25 mouse cellular contexts compared by ENCODE assay signal in the genomic region with DNA sequence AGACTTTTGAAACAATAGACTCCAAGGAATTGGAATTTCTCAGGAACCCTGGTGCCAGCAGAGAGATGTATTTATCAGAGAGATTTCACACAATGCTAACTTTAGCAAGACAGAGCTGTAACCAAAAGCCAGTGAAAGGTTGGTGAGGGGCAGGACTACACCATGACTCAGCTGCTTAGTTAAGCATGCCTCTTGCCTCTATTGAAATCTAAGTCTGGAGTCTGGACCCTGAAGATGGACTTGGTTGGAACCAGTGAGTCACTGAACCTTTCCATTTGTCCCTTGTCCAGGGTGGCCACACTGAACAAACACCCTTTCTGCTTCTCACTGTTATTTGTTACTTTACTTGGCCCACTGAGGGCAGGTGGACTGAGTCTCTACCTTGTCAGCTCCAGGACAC. TPM values are rescaled to one million over a fixed set of nuclear protein-coding genes. Genes with fewer than 3 reads are reported as not detected.
DNase-seq lines count a peak whose midpoint lies in the region; ATAC-seq and TF ChIP-seq lines count a peak whose summit lies in the region.
"Had no signal": no experiment of that assay in that cellular context is flagged by ENCODE, and none has a peak within 500 bp of the region (broad histone marks: within the 10 kb centered on the region; RNA-seq: fewer than 3 reads in every experiment).

No protein-coding gene starts in this region.

- no peak for TF ChIP-seq CTCF in testis, adult 2 months (IDR thresholded peaks at IDR 0.05; ENCODE audit: control insufficient read depth, insufficient read depth, insufficient replicate concordance, low read depth, low read length)

- DNase-seq in gastrocnemius, adult 18-20 months (ENCODE audit: low spot score): peak; percentile 37
- no peak for DNase-seq in gastrocnemius, postnatal 36 days
- no peak for DNase-seq in testis, postnatal 14 days (ENCODE audit: low spot score)
- DNase-seq in adrenal gland, adult 18-20 months (ENCODE audit: low spot score in 2 of 2): no peak
- DNase-seq: adrenal gland, postnatal 14 days; cerebellum, adult 8-10 months; forebrain, postnatal 0 days; heart, postnatal 4 days; kidney, postnatal 10 days; liver; liver, postnatal 0 days; lung, postnatal 10 days; right cerebral cortex, postnatal 14 days; spleen, adult 18-20 months; thymus, postnatal 25 days had no signal

- H3K9ac ChIP-seq in heart, embryonic 11.5 days (ENCODE audit: low read depth, low read length): no peak overlapping the region
- H3K9ac ChIP-seq: forebrain, postnatal 0 days; hindbrain, embryonic 14.5 days; liver, postnatal 0 days had no signal

- no peaks in the 10 kb centered on the region for H3K9me3 ChIP-seq in heart, embryonic 11.5 days (replicated peaks; ENCODE audit: control insufficient read depth, low read length)
- H3K9me3 ChIP-seq: limb, embryonic 10.5 days had no signal

- peaks cover 2% of the 10 kb centered on the region for H3K4me1 ChIP-seq in testis, adult 2 months (ENCODE audit: control insufficient read depth, insufficient read depth, low read length)
- peaks cover 11% of the 10 kb centered on the region; the same call in 1 of the 2 replicates for H3K4me1 ChIP-seq in heart, embryonic 11.5 days (ENCODE audit: control insufficient read depth, insufficient read depth, low read length)

- no peak overlapping the region for H3ac ChIP-seq in myocyte (ENCODE audit: control insufficient read depth, insufficient read length)

- H3K79me2 ChIP-seq in myocyte (ENCODE audit: control insufficient read depth, insufficient read depth): peaks cover 18% of the 10 kb centered on the region

- no peak overlapping the region for H3K4me3 ChIP-seq in testis, adult 2 months (ENCODE audit: control insufficient read depth, low read depth, low read length)
- no peak overlapping the region for H3K4me3 ChIP-seq in myocyte
- no peak overlapping the region for H3K4me3 ChIP-seq in heart, embryonic 11.5 days (ENCODE audit: low read depth, low read length)
- H3K4me3 ChIP-seq: limb, embryonic 10.5 days had no signal

- H3K27ac ChIP-seq in testis, adult 2 months (ENCODE audit: control insufficient read depth, insufficient read depth, low read depth, low read length): peak overlapping the region; percentile 14; the same call in 1 of the 2 replicates
- no peak overlapping the region for H3K27ac ChIP-seq in heart, embryonic 11.5 days (ENCODE audit: low read depth, low read length)
- H3K27ac ChIP-seq: hindbrain, embryonic 14.5 days; limb, embryonic 10.5 days had no signal

- H3K27me3 ChIP-seq in testis, adult 2 months (ENCODE audit: control insufficient read depth, insufficient read depth, low read length): no peaks in the 10 kb centered on the region
- no peaks in the 10 kb centered on the region for H3K27me3 ChIP-seq in myocyte (ENCODE audit: control insufficient read depth, insufficient read depth, insufficient read length)
- no peaks in the 10 kb centered on the region for H3K27me3 ChIP-seq in heart, embryonic 11.5 days (ENCODE audit: control insufficient read depth, insufficient read depth, low read length)

- ATAC-seq in heart, embryonic 11.5 days (replicated peaks; ENCODE audit: insufficient number of reproducible peaks, low FRiP score, low TSS enrichment): no peak
- ATAC-seq: activated CD4-positive, CD25-positive, alpha-beta regulatory T cell, adult 4 months; forebrain, postnatal 0 days; intestine, embryonic 16.5 days; liver, postnatal 0 days had no signal

- no peak for TF ChIP-seq POLR2A in testis, adult 2 months (IDR thresholded peaks at IDR 0.05; ENCODE audit: control insufficient read depth, low read depth, low read length)
- TF ChIP-seq POLR2A in myocyte (IDR thresholded peaks at IDR 0.05; ENCODE audit: insufficient read length, low read depth): no peak

- intact Hi-C loops in gastrocnemius, postnatal 36 days (cut with DNase I): no loop called here

- H3K36me3 ChIP-seq in testis, adult 2 months (ENCODE audit: control insufficient read depth, insufficient read depth, low read length): no peaks in the 10 kb centered on the region
- H3K36me3 ChIP-seq in myocyte (ENCODE audit: control insufficient read depth, insufficient read depth): no peaks in the 10 kb centered on the region
- no peaks in the 10 kb centered on the region for H3K36me3 ChIP-seq in heart, embryonic 11.5 days (ENCODE audit: control insufficient read depth, insufficient read depth, low read length)

- H3K4me2 ChIP-seq in myocyte (ENCODE audit: low read depth): peak overlapping the region; percentile 47
- H3K4me2 ChIP-seq in heart, embryonic 11.5 days: no peak overlapping the region
- H3K4me2 ChIP-seq: hindbrain, embryonic 14.5 days; midbrain, embryonic 11.5 days had no signal

TF ChIP-seq in myocyte, 11 proteins besides CTCF, POLR2A, EP300 and RAD21:
- TF ChIP-seq POLR2AphosphoS2 (IDR thresholded peaks at IDR 0.05; ENCODE audit: insufficient read length, low read depth): no peak
- no peak for TF ChIP-seq CEBPB (IDR thresholded peaks at IDR 0.05; ENCODE audit: insufficient read depth, poor library complexity, severe bottlenecking)
- no peak for TF ChIP-seq SRF (IDR thresholded peaks at IDR 0.05; ENCODE audit: control insufficient read depth, insufficient read length, low read depth)
- no peak for TF ChIP-seq MYOG (IDR thresholded peaks at IDR 0.05; ENCODE audit: control insufficient read depth in 1 of 3, insufficient read depth in 1 of 3, insufficient read length in 2 of 3, low read depth in 2 of 3)
- no peak for TF ChIP-seq REST (IDR thresholded peaks at IDR 0.05; ENCODE audit: insufficient read depth, insufficient read length)
- no peak for TF ChIP-seq TCF12 (IDR thresholded peaks at IDR 0.05; ENCODE audit: insufficient read depth, poor library complexity, severe bottlenecking)
- TF ChIP-seq USF1 (IDR thresholded peaks at IDR 0.05; ENCODE audit: low read depth): no peak
- TF ChIP-seq MYOD1 (IDR thresholded peaks at IDR 0.05; ENCODE audit: control insufficient read depth in 1 of 3, insufficient read length in 2 of 3, low read depth in 2 of 3): no peak
- no peak for TF ChIP-seq E2F4 (IDR thresholded peaks at IDR 0.05; ENCODE audit: insufficient read depth)
- TF ChIP-seq TCF3 (IDR thresholded peaks at IDR 0.05; ENCODE audit: insufficient read length, low read depth): no peak
- no peak for TF ChIP-seq MAX (IDR thresholded peaks at IDR 0.05; ENCODE audit: low read depth)
TF ChIP-seq in myocyte: peak in this region for 0.

RNA-seq across cellular contexts. Expression of a gene that starts 26.4 kb away (rescaled TPM):
- 100 to 1,000 TPM in 1 of 2 experiments, 10 to 100 TPM in 1; 91.6 to 107 TPM for total RNA-seq in gastrocnemius, adult 18-20 months (2021)
- 100 to 1,000 TPM in 1 of 2 experiments, 10 to 100 TPM in 1; 82.9 to 101 TPM for total RNA-seq in gastrocnemius, postnatal 36 days (2021)
- polyA plus RNA-seq in testis, adult 2 months (2012; rRNA removed): 90.5 and 100 TPM in 2 replicates
- 63.0 TPM for polyA plus RNA-seq in myocyte (2012; fragmentation: generic; extraction: Trizol)
- 100 to 1,000 TPM; 105 to 119 TPM for total RNA-seq in adrenal gland, adult 18-20 months (2021)
- polyA plus RNA-seq in heart, embryonic 11.5 days (2014; fragmentation: Nextera tagmentation; extraction: Ambion mirVana): 46.2 and 56.0 TPM in 2 replicates

RNA-seq across cellular contexts. Expression of a gene that starts 58.6 kb away (rescaled TPM):
- not detected for total RNA-seq in gastrocnemius, adult 18-20 months (2021)
- total RNA-seq in gastrocnemius, postnatal 36 days (2021): not detected
- polyA plus RNA-seq in testis, adult 2 months (2012; rRNA removed): 1.8 and 2.4 TPM in 2 replicates
- 0.34 TPM for polyA plus RNA-seq in myocyte (2012; fragmentation: generic; extraction: Trizol)
- total RNA-seq in adrenal gland, adult 18-20 months (2021): under 1 TPM; 0.64 to 0.80 TPM
- polyA plus RNA-seq in heart, embryonic 11.5 days (2014; fragmentation: Nextera tagmentation; extraction: Ambion mirVana): 0.23 and 0.34 TPM in 2 replicates
- total RNA-seq: heart, postnatal 4 days; megakaryocyte progenitor cell, adult 5-6 weeks had no signal
- polyA plus RNA-seq: activated CD4-positive, CD25-positive, alpha-beta regulatory T cell, adult 4 months; heart, embryonic 16.5 days; limb, embryonic 10.5 days; liver, postnatal 0 days had no signal
